Mouse (Mus musculus): ENCODE measurements around the gene Glb1l. TPM values are rescaled to one million over a fixed set of nuclear protein-coding genes. Genes with fewer than 3 reads are reported as not detected.
"Not testable (repeated sequence)": the region's sequence is repeated elsewhere in the genome, so short reads cannot be mapped to it uniquely, and the experiment has no call there.

The Glb1l gene
- polyA plus RNA-seq, 1 experiment = 0.47 TPM

DNA sequence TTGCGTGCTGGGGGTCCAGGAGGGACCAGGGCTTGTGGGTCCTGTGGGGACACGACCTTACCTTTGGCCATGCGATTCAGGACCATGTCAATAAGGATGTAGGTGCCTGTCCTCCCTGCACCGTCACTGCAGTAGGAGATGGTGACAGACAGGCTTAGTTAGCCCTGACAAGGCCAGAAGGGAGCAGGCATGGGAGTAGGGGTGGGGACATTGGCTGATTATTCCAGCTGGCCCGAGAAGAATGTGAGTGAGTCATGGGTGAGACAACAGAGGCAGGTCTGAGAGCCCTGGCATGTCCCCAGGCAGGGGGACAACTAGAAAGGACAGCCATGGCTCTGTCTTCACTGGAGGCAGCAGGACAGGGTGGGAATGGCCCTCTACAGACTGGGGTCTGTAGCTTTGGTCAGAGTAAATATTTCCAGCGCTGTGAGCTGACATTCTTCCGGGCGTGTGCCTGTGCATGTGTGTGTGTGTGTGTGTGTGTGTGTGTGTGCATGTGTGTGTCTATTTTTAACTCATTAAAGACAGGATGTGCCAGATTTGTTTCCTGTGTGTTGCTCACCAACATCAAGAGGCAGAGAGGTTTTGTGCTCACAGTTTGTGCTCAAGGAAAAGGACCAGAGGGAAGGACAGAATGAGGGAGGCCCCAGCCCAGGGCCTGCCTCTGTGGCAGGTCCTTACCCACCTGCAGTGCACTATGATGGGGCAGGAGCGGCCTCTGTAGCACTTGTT is 37.6 kb upstream of the Glb1l start:
- H3K36me3 ChIP-seq (replicated peaks; ENCODE audit: low read length) = peaks cover 47% of the 10 kb centered on the region
- H3K9me3 ChIP-seq = no peaks in the 10 kb centered on the region
- TF ChIP-seq GATA1 (IDR thresholded peaks at IDR 0.05; ENCODE audit: borderline replicate concordance, low read length) (no peak), FLI1 (IDR thresholded peaks at IDR 0.05; ENCODE audit: low read length) (no peak)
- no peaks in the 10 kb centered on the region for H3K27me3 ChIP-seq (replicated peaks)
- H3K4me1 ChIP-seq = peaks cover 94% of the 10 kb centered on the region
- peak overlapping the region; percentile 19 for H3K4me3 ChIP-seq (replicated peaks)

- Histone ChIP-seq H3K27me3 (replicated peaks) (no peaks in the 10 kb centered on the region), H3K36me3 (replicated peaks; ENCODE audit: low read length) (peaks cover 56% of the 10 kb centered on the region), H3K4me1 (peaks cover 90% of the 10 kb centered on the region), H3K4me3 (replicated peaks) (peak overlapping the region; percentile 26), H3K9me3 (no peaks in the 10 kb centered on the region)
- no peak for TF ChIP-seq GATA1 (IDR thresholded peaks at IDR 0.05; ENCODE audit: borderline replicate concordance, low read length)
- TF ChIP-seq FLI1 (IDR thresholded peaks at IDR 0.05; ENCODE audit: low read length) = no peak
Measured at GRCm38 (mm10) chr1:75247071-75247930, 36.7 kb upstream of the Glb1l start.

DNA sequence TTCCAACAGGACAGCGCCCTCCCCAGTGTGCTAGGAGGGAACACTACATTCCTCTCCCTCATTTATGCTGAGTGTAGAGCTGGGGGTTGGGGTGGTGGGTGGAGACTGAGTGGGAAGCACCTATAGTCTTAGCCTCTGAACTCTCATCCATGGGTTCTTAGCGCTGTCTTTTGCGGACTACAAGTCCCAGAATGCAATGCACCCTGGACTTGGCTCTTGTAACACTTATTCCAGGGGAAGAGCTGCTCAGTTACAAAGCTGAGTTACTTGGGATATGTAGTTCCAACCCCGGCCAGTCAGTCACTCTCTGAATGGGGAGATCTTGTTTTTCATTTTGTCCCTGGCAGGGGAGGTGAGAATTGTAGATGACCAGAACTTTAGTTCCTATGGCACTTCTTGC is 34.2 kb upstream of the Glb1l start:
- TF ChIP-seq FLI1 (IDR thresholded peaks at IDR 0.05; ENCODE audit: low read length) (no peak), GATA1 (IDR thresholded peaks at IDR 0.05; ENCODE audit: borderline replicate concordance, low read length) (no peak)
- Histone ChIP-seq H3K4me1 (peaks cover 75% of the 10 kb centered on the region), H3K27me3 (replicated peaks) (no peaks in the 10 kb centered on the region), H3K9me3 (no peaks in the 10 kb centered on the region), H3K36me3 (replicated peaks; ENCODE audit: low read length) (peaks cover 78% of the 10 kb centered on the region), H3K4me3 (replicated peaks) (no peak overlapping the region)

DNA sequence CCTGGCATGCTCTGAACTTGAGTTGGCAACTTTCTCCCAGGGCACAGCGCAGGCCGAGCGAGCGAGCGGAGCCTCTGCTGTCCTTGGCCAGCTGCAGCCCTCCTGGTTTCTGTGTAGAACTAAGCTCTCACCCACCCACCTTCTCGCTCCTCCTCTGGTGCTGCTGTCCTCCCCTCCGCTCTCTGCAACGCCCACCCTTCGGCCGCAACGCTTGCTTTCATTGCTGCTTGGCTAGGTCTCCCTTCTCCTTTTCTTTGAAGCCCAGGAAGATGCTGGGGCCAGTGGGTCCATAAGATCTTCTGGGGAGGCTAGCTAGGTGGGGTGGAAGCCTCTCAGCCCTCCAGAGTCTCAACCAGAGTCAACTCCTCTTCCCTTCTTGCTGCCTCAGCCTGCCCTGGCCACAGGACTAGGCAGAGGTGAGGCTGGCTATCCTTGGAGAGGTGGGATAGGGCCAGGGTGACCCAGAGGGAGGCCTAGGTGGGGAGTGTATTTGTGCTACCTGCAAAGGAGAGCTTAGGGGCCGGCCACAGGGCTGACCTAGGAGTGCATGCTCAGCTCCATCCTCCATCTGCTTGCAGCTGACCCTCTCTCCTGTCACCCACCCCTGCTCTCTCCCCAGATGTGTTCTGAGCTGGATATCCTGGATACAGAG is 33.7 kb upstream of the Glb1l start:
- no peaks in the 10 kb centered on the region for H3K27me3 ChIP-seq (replicated peaks)
- peaks cover 83% of the 10 kb centered on the region for H3K36me3 ChIP-seq (replicated peaks; ENCODE audit: low read length)
- H3K4me3 ChIP-seq (replicated peaks) = no peak overlapping the region
- no peaks in the 10 kb centered on the region for H3K9me3 ChIP-seq
- H3K4me1 ChIP-seq = peaks cover 73% of the 10 kb centered on the region
- no peak for TF ChIP-seq FLI1 (IDR thresholded peaks at IDR 0.05; ENCODE audit: low read length)
- TF ChIP-seq GATA1 (IDR thresholded peaks at IDR 0.05; ENCODE audit: borderline replicate concordance, low read length) = no peak

DNA sequence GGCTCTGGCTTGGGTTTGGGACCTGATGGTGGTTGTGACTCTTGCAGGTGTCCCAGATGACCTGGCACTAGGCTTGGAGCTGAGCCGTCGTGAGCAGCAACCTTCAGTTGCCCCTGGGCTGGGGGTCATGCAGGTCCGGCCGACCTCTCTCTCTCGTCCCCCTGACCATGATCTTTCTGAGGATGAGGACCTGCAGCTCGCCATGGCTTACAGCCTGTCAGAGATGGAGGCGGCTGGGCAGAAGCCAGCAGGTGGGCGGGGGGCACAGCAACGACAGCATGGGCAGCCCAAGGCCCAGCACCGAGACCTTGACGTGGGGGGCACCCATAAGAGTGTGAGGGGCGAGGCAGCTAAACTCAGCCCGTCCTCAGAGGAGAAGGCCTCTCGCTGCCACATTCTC is 32.8 kb upstream of the Glb1l start:
- Histone ChIP-seq H3K4me3 (replicated peaks) (no peak overlapping the region), H3K9me3 (no peaks in the 10 kb centered on the region), H3K36me3 (replicated peaks; ENCODE audit: low read length) (peaks cover 92% of the 10 kb centered on the region), H3K27me3 (replicated peaks) (no peaks in the 10 kb centered on the region), H3K4me1 (peaks cover 75% of the 10 kb centered on the region)
- no peak for TF ChIP-seq GATA1 (IDR thresholded peaks at IDR 0.05; ENCODE audit: borderline replicate concordance, low read length)
- no peak for TF ChIP-seq FLI1 (IDR thresholded peaks at IDR 0.05; ENCODE audit: low read length)

DNA sequence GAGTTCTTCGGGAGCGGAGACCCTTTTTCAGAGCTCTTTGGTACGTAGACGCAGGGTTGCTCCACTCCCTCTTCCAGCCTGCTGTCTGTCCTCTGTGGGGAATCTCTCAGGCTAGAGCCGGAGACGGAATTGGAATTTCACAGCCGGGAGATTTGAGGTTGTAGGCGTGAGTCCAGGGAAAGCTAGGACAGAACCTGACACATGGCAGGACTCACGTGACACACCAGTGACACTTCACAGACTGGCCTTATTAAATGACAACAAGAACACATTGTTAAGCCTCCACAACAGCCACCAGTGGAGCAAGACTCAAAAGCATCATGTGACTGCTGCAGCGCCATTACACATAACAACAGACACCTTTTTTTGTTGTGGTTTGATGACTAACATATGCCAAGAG is 29.0 kb upstream of the Glb1l start:
- H3K9me3 ChIP-seq = no peaks in the 10 kb centered on the region
- no peak overlapping the region for H3K4me3 ChIP-seq (replicated peaks)
- peaks cover 74% of the 10 kb centered on the region for H3K36me3 ChIP-seq (replicated peaks; ENCODE audit: low read length)
- peaks cover 76% of the 10 kb centered on the region for H3K4me1 ChIP-seq
- H3K27me3 ChIP-seq (replicated peaks) = no peaks in the 10 kb centered on the region
- TF ChIP-seq GATA1 (IDR thresholded peaks at IDR 0.05; ENCODE audit: borderline replicate concordance, low read length) (no peak), FLI1 (IDR thresholded peaks at IDR 0.05; ENCODE audit: low read length) (no peak)

DNA sequence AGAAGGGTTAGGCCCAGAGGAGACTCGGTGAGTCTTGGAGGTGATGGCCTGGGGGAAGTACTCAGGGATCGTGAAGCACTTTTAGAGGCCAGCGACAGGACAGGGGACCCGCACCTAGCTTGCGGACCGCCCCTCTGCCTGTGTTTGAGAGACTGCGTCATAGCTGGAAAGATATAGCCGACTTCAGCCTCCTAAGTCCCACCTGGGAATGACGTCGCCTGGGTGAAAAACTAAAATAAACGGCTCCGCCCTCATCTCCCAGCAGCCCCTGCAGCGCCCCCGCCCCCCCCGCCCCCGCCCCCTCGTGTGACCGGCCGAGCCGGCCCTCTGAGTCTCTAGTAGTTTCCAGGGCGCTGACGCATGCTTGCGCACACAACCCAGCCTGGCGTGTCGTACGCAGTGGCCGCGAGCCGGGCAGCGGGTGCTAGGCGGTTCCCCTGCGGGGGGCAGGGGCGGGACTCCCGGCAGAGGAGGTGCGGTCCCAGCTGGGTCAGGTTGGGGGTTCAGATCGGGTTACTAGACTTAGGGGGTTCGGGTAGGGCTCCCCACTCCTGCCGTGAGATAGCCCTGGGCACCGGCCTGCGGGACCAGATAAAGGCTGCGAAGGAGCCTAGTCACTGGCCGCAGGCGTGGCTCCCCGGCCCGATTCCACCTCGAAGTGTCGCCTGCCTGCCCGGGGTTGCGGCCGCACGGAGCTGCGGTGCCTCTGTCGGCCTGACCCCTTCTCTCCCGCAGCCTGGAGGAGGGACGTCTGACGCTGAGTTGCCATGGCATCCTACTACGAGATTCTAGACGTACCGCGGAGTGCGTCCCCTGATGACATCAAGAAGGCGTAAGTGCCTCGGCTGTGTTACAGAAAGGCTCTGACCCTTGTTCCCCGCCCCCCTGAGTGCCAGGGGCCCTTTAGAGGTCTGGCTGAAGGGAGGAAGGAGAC is 25.8 kb upstream of the Glb1l start, which contains the start of gene Dnajb2:
Gene Dnajb2 (plus strand): TSS at position 290 of the 934 bp plus-strand sequence.
- no peaks in the 10 kb centered on the region for H3K27me3 ChIP-seq (replicated peaks)
- H3K4me3 ChIP-seq (replicated peaks) = peak within 1 kb of the TSS; percentile 98
- no peaks in the 10 kb centered on the region for H3K9me3 ChIP-seq
- TF ChIP-seq GATA1 (IDR thresholded peaks at IDR 0.05; ENCODE audit: borderline replicate concordance, low read length) (0 out of 3 replicates have a peak, but pooled peaks have one; percentile 36), FLI1 (IDR thresholded peaks at IDR 0.05; ENCODE audit: low read length) (no peak)
- H3K4me1 ChIP-seq = peaks cover 87% of the 10 kb centered on the region
- H3K36me3 ChIP-seq (replicated peaks; ENCODE audit: low read length) = peaks cover 45% of the 10 kb centered on the region

DNA sequence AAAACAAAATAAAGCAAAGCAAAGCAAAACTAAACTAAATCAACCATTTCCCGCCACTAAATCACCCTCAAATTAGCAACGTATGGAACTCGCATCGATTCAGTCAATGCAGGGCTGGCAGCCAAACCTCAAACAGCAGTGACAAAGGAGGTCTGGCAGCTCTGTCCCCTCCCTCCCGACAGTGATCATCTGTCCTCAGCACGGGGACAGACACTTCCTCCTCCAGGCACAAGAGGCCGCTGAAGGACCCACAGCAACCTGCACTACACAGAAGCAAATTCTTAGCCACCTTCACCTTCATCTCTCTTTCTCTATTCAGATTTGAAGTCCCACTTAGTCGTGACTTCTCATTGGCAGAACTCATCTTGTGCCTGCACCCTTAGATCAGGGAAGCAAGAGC is 24.0 kb upstream of the Glb1l start:
- Histone ChIP-seq H3K4me3 (replicated peaks) (peak overlapping the region; percentile 85), H3K9me3 (no peaks in the 10 kb centered on the region), H3K36me3 (replicated peaks; ENCODE audit: low read length) (peaks cover 27% of the 10 kb centered on the region), H3K27me3 (replicated peaks) (no peaks in the 10 kb centered on the region), H3K4me1 (peaks cover 96% of the 10 kb centered on the region)
- TF ChIP-seq GATA1 (IDR thresholded peaks at IDR 0.05; ENCODE audit: borderline replicate concordance, low read length) (no peak), FLI1 (IDR thresholded peaks at IDR 0.05; ENCODE audit: low read length) (no peak)

GRCm38 (mm10) chr1:75232489-75232888 is 21.9 kb upstream of the Glb1l start:
- not testable (repeated sequence) for H3K36me3 ChIP-seq (replicated peaks; ENCODE audit: low read length); H3K4me3 ChIP-seq (replicated peaks); H3K9me3 ChIP-seq; H3K27me3 ChIP-seq (replicated peaks)
- peaks cover 96% of the 10 kb centered on the region for H3K4me1 ChIP-seq

Data from megakaryocyte, embryonic 14.5 days (primary cell).